Mouse (Mus musculus) heart, adult 2 months (tissue): ENCODE measurements around the gene Ppp6r2.
A peak's percentile ranks its signal among the peaks of the same experiment; 100 is the strongest.

Source experiments
- CTCF ChIP-seq: fragments of 200-600 bp; IDR thresholded peaks from 2 replicates; pipeline ENCODE4 v1.8.1; 2022; ENCODE audit warnings: antibody characterized with exemption, mild to moderate bottlenecking, moderate library complexity
- POLR2A ChIP-seq: fragments of 200-500 bp; IDR thresholded peaks from 2 replicates; pipeline ENCODE4 v1.6.1; 2011; ENCODE audit warnings: mild to moderate bottlenecking, low read depth, low read length, control low read depth; ENCODE audit not compliant: insufficient read depth

DNA sequence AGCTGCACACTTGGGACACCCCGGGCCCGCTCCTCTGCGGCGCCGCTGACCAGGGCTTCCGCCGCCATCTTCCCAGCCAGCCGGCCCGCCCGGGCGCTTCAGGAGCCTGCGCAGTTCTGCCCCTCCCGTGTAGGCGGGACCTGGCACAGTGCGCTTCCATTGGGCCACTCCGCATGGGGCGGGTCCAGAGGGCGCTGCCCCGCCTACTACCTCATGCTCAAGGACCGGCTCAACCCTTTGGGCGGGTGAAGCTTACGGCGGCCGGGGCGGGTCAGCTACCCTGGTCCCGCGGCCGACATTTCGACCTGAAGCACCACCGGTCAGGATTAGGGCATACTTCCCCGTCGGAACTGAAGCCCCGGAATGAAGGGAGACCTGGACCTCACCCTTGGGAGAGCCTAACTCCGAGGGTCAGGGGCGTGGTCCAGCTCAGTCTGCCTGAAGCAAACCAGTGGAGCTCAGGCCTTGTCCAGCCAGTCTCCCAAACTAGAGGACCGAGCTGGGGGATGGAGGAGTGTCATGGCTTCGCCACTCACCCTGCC, 103.9 kb downstream of the Ppp6r2 start, which contains the start of gene Sbf1:
- TF ChIP-seq CTCF = no peak
- peak; percentile 74; the same call in 1 of the 2 replicates for TF ChIP-seq POLR2A
